Mouse (Mus musculus): ENCODE measurements at regions not wholly inside any gene's neighbourhood (a gene's known extent, or its start where the extent isn't known, plus 50 kb on each side); places are given as distances from the start of the nearest gene placed in this dataset.

GRCm38 (mm10) chr17:42024295-42024694 lies 291.5 kb upstream of the Ptchd4 start:
- TF ChIP-seq CTCF (conservative IDR thresholded peaks at IDR 0.05; ENCODE audit: insufficient read depth, insufficient read length, low read depth, low read length) (no peak), POLR2A (IDR thresholded peaks at IDR 0.05; ENCODE audit: low read depth, low read length) (no peak)

All from kidney, adult 2 months (tissue).